In the genomic region with DNA sequence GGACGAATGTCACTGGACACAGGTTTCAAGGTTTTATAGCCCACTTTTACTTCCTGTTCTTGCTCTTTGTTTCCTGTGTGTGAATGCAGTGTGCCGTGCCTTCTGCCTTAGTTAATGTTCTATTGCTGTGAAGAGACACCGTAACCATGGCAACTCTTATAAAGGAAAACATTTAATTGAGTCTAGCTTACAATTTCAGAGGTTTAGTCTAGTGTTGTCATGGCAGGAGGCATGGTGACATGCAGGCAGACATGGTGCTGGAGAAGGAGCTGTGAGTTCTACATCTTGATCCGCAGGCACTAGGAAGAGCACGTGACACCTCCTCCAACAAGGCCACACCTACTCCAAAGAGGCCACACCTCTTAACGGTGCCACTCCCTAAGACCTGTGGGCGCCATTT, we compare ENCODE assay signal across 22 mouse cellular contexts. TPM values are rescaled to one million over a fixed set of nuclear protein-coding genes. Genes with fewer than 3 reads are reported as not detected.
DNase-seq lines count a peak whose midpoint lies in the region; ATAC-seq and TF ChIP-seq lines count a peak whose summit lies in the region.
"Had no signal": no experiment of that assay in that cellular context is flagged by ENCODE, and none has a peak within 500 bp of the region (broad histone marks: within the 10 kb centered on the region; RNA-seq: fewer than 3 reads in every experiment).

No protein-coding gene starts in this region.

- H3K36me3 ChIP-seq in hindbrain, embryonic 15.5 days, result no peaks in the 10 kb centered on the region
- H3K36me3 ChIP-seq in hindbrain, embryonic 11.5 days (ENCODE audit: control insufficient read depth, insufficient read depth, low read length), result no peaks in the 10 kb centered on the region
- no peaks in the 10 kb centered on the region for H3K36me3 ChIP-seq in neural tube, embryonic 12.5 days
- no peaks in the 10 kb centered on the region for H3K36me3 ChIP-seq in neural tube, embryonic 14.5 days (ENCODE audit: control insufficient read depth, insufficient read depth, low read length)
- H3K36me3 ChIP-seq in thymus, adult 2 months (ENCODE audit: control insufficient read depth, insufficient read depth, low read length), result no peaks in the 10 kb centered on the region
- H3K36me3 ChIP-seq: embryonic facial prominence, embryonic 15.5 days; G1E; limb, embryonic 12.5 days; stomach, embryonic 15.5 days had no signal

- no peak for TF ChIP-seq POLR2A in thymus, adult 2 months (IDR thresholded peaks at IDR 0.05; ENCODE audit: control insufficient read depth, extremely low read depth, insufficient read depth, low read length, poor library complexity)

- H3K9ac ChIP-seq in hindbrain, embryonic 15.5 days, result no peak overlapping the region
- H3K9ac ChIP-seq in hindbrain, embryonic 11.5 days (ENCODE audit: low read depth, low read length), result no peak overlapping the region
- no peak overlapping the region for H3K9ac ChIP-seq in neural tube, embryonic 12.5 days
- H3K9ac ChIP-seq in neural tube, embryonic 14.5 days (replicated peaks; ENCODE audit: low read depth, low read length), result no peak overlapping the region
- H3K9ac ChIP-seq: embryonic facial prominence, embryonic 15.5 days; limb, embryonic 12.5 days; liver, postnatal 0 days; stomach, embryonic 15.5 days had no signal

- WGBS in hindbrain, embryonic 15.5 days, result 71% methylated on average over 7 of the region's 7 CpGs
- WGBS in hindbrain, embryonic 11.5 days, result 82% methylated on average over 7 of the region's 7 CpGs
- 73% methylated on average over 7 of the region's 7 CpGs for WGBS in neural tube, embryonic 12.5 days
- 69% methylated on average over 7 of the region's 7 CpGs for WGBS in neural tube, embryonic 14.5 days
- WGBS in thymus, adult 2 months, result 74% methylated on average over 7 of the region's 7 CpGs

- no peak overlapping the region for H3K4me2 ChIP-seq in hindbrain, embryonic 15.5 days
- no peak overlapping the region for H3K4me2 ChIP-seq in hindbrain, embryonic 11.5 days (replicated peaks; ENCODE audit: low read depth, low read length)
- no peak overlapping the region for H3K4me2 ChIP-seq in neural tube, embryonic 12.5 days (replicated peaks)
- H3K4me2 ChIP-seq in neural tube, embryonic 14.5 days (ENCODE audit: low read depth, low read length), result no peak overlapping the region
- H3K4me2 ChIP-seq: embryonic facial prominence, embryonic 15.5 days; limb, embryonic 12.5 days; liver, embryonic 11.5 days; stomach, embryonic 15.5 days had no signal

- no peaks in the 10 kb centered on the region for H3K27me3 ChIP-seq in hindbrain, embryonic 15.5 days
- H3K27me3 ChIP-seq in hindbrain, embryonic 11.5 days (ENCODE audit: control insufficient read depth, insufficient read depth, low read length), result no peaks in the 10 kb centered on the region
- H3K27me3 ChIP-seq in neural tube, embryonic 12.5 days (replicated peaks), result no peaks in the 10 kb centered on the region
- H3K27me3 ChIP-seq in neural tube, embryonic 14.5 days (ENCODE audit: control insufficient read depth, insufficient read depth, low read length), result no peaks in the 10 kb centered on the region
- H3K27me3 ChIP-seq in thymus, adult 2 months (ENCODE audit: control insufficient read depth, insufficient read depth, low read length), result no peaks in the 10 kb centered on the region; the same call in 1 of the 2 replicates
- H3K27me3 ChIP-seq: embryonic facial prominence, embryonic 15.5 days; limb, embryonic 12.5 days; stomach, embryonic 15.5 days had no signal

- TF ChIP-seq CTCF in thymus, adult 2 months (IDR thresholded peaks at IDR 0.05; ENCODE audit: borderline replicate concordance, control insufficient read depth, extremely low read depth, insufficient read depth, low read length, poor library complexity), result no peak

- no peaks in the 10 kb centered on the region for H3K9me3 ChIP-seq in hindbrain, embryonic 15.5 days
- H3K9me3 ChIP-seq in hindbrain, embryonic 11.5 days (ENCODE audit: control insufficient read depth, low read length), result no peaks in the 10 kb centered on the region
- 0 out of 2 replicates have a peak, but pooled peaks cover 4% of the 10 kb centered on the region for H3K9me3 ChIP-seq in neural tube, embryonic 12.5 days
- no peaks in the 10 kb centered on the region for H3K9me3 ChIP-seq in neural tube, embryonic 14.5 days (ENCODE audit: control insufficient read depth, low read length)
- H3K9me3 ChIP-seq: G1E; stomach, embryonic 15.5 days had no signal

- no peaks in the 10 kb centered on the region for H3K4me1 ChIP-seq in hindbrain, embryonic 15.5 days (replicated peaks)
- no peaks in the 10 kb centered on the region for H3K4me1 ChIP-seq in hindbrain, embryonic 11.5 days (replicated peaks; ENCODE audit: control insufficient read depth, insufficient read depth, low read length)
- H3K4me1 ChIP-seq in neural tube, embryonic 12.5 days, result no peaks in the 10 kb centered on the region
- H3K4me1 ChIP-seq in neural tube, embryonic 14.5 days (ENCODE audit: control insufficient read depth, insufficient read depth, low read length), result no peaks in the 10 kb centered on the region
- H3K4me1 ChIP-seq in thymus, adult 2 months (replicated peaks; ENCODE audit: control insufficient read depth, insufficient read depth, low read length), result no peaks in the 10 kb centered on the region
- H3K4me1 ChIP-seq: embryonic facial prominence, embryonic 15.5 days; limb, embryonic 12.5 days; stomach, embryonic 15.5 days had no signal

- no peak for DNase-seq in hindbrain, embryonic 11.5 days (ENCODE audit: low spot score)
- DNase-seq in neural tube, embryonic 10.5 days (ENCODE audit: extremely low spot score, low spot score), result no peak
- DNase-seq in brain, embryonic 18.5 days (ENCODE audit: low read depth, low spot score), result peak; percentile 18
- DNase-seq in thymus, adult 2 months, result no peak
- no peak for DNase-seq in cerebellum, adult 18-20 months
- DNase-seq: adrenal gland, postnatal 10 days; cerebellum, adult 9-11 months; gastrocnemius, postnatal 36 days; kidney, postnatal 25 days; liver, postnatal 0 days; lung, postnatal 10 days; right cerebral cortex, postnatal 4 days had no signal

- H3K27ac ChIP-seq in hindbrain, embryonic 15.5 days (replicated peaks), result no peak overlapping the region
- H3K27ac ChIP-seq in hindbrain, embryonic 11.5 days (ENCODE audit: low read depth, low read length), result no peak overlapping the region
- no peak overlapping the region for H3K27ac ChIP-seq in neural tube, embryonic 12.5 days
- no peak overlapping the region for H3K27ac ChIP-seq in neural tube, embryonic 14.5 days (ENCODE audit: low read depth, low read length)
- H3K27ac ChIP-seq in thymus, adult 2 months (ENCODE audit: control insufficient read depth, insufficient read depth, low read length), result no peak overlapping the region
- H3K27ac ChIP-seq: embryonic facial prominence, embryonic 15.5 days; layer of hippocampus, adult 2 months; limb, embryonic 12.5 days; stomach, embryonic 15.5 days had no signal

- no peak overlapping the region for H3K4me3 ChIP-seq in hindbrain, embryonic 15.5 days
- H3K4me3 ChIP-seq in hindbrain, embryonic 11.5 days (ENCODE audit: low read depth, low read length), result no peak overlapping the region
- H3K4me3 ChIP-seq in neural tube, embryonic 12.5 days, result no peak overlapping the region
- H3K4me3 ChIP-seq in neural tube, embryonic 14.5 days (ENCODE audit: low read depth, low read length), result no peak overlapping the region
- no peak overlapping the region for H3K4me3 ChIP-seq in thymus, adult 2 months (ENCODE audit: control insufficient read depth, insufficient read depth, low read length)
- H3K4me3 ChIP-seq: embryonic facial prominence, embryonic 15.5 days; layer of hippocampus, adult 2 months; limb, embryonic 12.5 days; stomach, embryonic 15.5 days had no signal

- peak; percentile 69; the same call in 1 of the 2 replicates for ATAC-seq in hindbrain, embryonic 15.5 days (ENCODE audit: low FRiP score, low read depth)
- ATAC-seq in hindbrain, embryonic 11.5 days (ENCODE audit: low FRiP score), result no peak
- ATAC-seq in neural tube, embryonic 12.5 days (ENCODE audit: low FRiP score, low read depth), result peak; percentile 29; the same call in 1 of the 2 replicates
- ATAC-seq in neural tube, embryonic 14.5 days (ENCODE audit: low read depth), result peak; percentile 41; the same call in 1 of the 2 replicates
- ATAC-seq: intestine, postnatal 0 days; liver, postnatal 0 days had no signal

RNA-seq across cellular contexts. Expression of gene Rwdd4a, which starts 48.0 kb away (rescaled TPM):
- polyA plus RNA-seq in hindbrain, embryonic 15.5 days (2015; fragmentation: Nextera tagmentation; extraction: Ambion mirVana), result 29.5 and 33.4 TPM in 2 replicates
- polyA plus RNA-seq in hindbrain, embryonic 11.5 days (2014; fragmentation: Nextera tagmentation; extraction: Ambion mirVana), result 56.8 and 57.8 TPM in 2 replicates
- 37.6 and 38.9 TPM in 2 replicates for polyA plus RNA-seq in neural tube, embryonic 12.5 days (2016; fragmentation: Nextera tagmentation; extraction: Ambion mirVana)
- polyA plus RNA-seq in neural tube, embryonic 14.5 days (2014; fragmentation: Nextera tagmentation; extraction: Ambion mirVana), result 32.8 and 35.2 TPM in 2 replicates
- polyA plus RNA-seq in thymus, adult 2 months (2012; rRNA removed), result 30.5 and 30.8 TPM in 2 replicates

RNA-seq across cellular contexts. Expression of gene Trappc11, which starts 48.2 kb away (rescaled TPM):
- polyA plus RNA-seq in hindbrain, embryonic 15.5 days (2015; fragmentation: Nextera tagmentation; extraction: Ambion mirVana), result 39.7 and 40.6 TPM in 2 replicates
- 44.5 and 49.7 TPM in 2 replicates for polyA plus RNA-seq in hindbrain, embryonic 11.5 days (2014; fragmentation: Nextera tagmentation; extraction: Ambion mirVana)
- polyA plus RNA-seq in neural tube, embryonic 12.5 days (2016; fragmentation: Nextera tagmentation; extraction: Ambion mirVana), result 46.2 and 47.0 TPM in 2 replicates
- 42.7 and 51.0 TPM in 2 replicates for polyA plus RNA-seq in neural tube, embryonic 14.5 days (2014; fragmentation: Nextera tagmentation; extraction: Ambion mirVana)
- polyA plus RNA-seq in thymus, adult 2 months (2012; rRNA removed), result 27.6 and 28.1 TPM in 2 replicates
